Comparison of ENCODE assay signal across 25 mouse cellular contexts in the genomic region with DNA sequence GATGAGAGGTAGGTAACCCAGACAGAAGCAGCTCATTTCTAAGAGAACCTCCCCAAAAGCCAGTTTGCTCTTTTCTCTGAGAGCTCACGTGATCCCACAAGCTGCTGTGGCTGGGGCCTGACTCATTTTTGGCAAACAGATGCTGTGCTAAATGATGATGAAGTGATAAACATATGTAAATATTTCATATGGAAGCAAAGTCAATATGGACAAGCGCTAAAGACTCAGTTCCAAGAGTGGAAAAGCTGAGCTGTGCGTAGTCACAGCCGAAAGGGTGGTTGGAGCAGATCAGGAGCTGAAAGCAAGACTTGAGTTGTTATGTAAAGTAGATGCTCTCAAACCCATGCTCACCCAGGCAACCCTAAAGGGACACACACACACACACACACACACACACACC.
A peak's percentile ranks its signal among the peaks of the same experiment; 100 is the strongest.
DNase-seq lines count a peak whose midpoint lies in the region; ATAC-seq lines count a peak whose summit lies in the region.
"Had no signal": no experiment of that assay in that cellular context is flagged by ENCODE, and none has a peak within 500 bp of the region (broad histone marks: within the 10 kb centered on the region; RNA-seq: fewer than 3 reads in every experiment).

No protein-coding gene starts in this region.

- WGBS in lung, embryonic 16.5 days, result 61% methylated on average over 4 of the region's 4 CpGs

- H3K9me3 ChIP-seq in lung, embryonic 16.5 days (ENCODE audit: control insufficient read depth, low read length), result no peaks in the 10 kb centered on the region
- H3K9me3 ChIP-seq: kidney, embryonic 15.5 days; limb, embryonic 10.5 days; limb, embryonic 15.5 days; liver, embryonic 13.5 days; midbrain, embryonic 10.5 days; midbrain, embryonic 15.5 days; neural tube, embryonic 15.5 days had no signal

- H3K27ac ChIP-seq in lung, embryonic 16.5 days (ENCODE audit: low read length), result no peak overlapping the region
- H3K27ac ChIP-seq: kidney, embryonic 15.5 days; limb, embryonic 10.5 days; limb, embryonic 15.5 days; liver, embryonic 13.5 days; midbrain, embryonic 10.5 days; midbrain, embryonic 15.5 days; neural tube, embryonic 15.5 days had no signal

- no peaks in the 10 kb centered on the region; the same call in 1 of the 2 replicates for H3K4me1 ChIP-seq in lung, embryonic 16.5 days (replicated peaks; ENCODE audit: control insufficient read depth, insufficient read depth, low read length)
- H3K4me1 ChIP-seq: kidney, embryonic 15.5 days; limb, embryonic 10.5 days; limb, embryonic 15.5 days; liver, embryonic 13.5 days; midbrain, embryonic 10.5 days; midbrain, embryonic 15.5 days; neural tube, embryonic 15.5 days had no signal

- H3K36me3 ChIP-seq in lung, embryonic 16.5 days (ENCODE audit: control insufficient read depth, insufficient read depth, low read length), result no peaks in the 10 kb centered on the region
- H3K36me3 ChIP-seq: kidney, embryonic 15.5 days; limb, embryonic 10.5 days; limb, embryonic 15.5 days; liver, embryonic 13.5 days; midbrain, embryonic 10.5 days; midbrain, embryonic 15.5 days; neural tube, embryonic 15.5 days had no signal

- H3K4me3 ChIP-seq in lung, embryonic 16.5 days (ENCODE audit: low read length), result no peak overlapping the region
- H3K4me3 ChIP-seq: erythroblast, embryonic 14.5 days; kidney, embryonic 15.5 days; limb, embryonic 10.5 days; limb, embryonic 15.5 days; liver, embryonic 13.5 days; midbrain, embryonic 10.5 days; midbrain, embryonic 15.5 days; neural tube, embryonic 15.5 days had no signal

- DNase-seq in frontal cortex, postnatal 25 days (ENCODE audit: low spot score in 2 of 2), result no peak
- no peak for DNase-seq in lung, postnatal 25 days (ENCODE audit: low spot score)
- DNase-seq in NIH3T3 (ENCODE audit: low read depth), result peak; percentile 63
- peak; percentile 7 to 50 for DNase-seq in frontal cortex, adult 2 months (ENCODE audit: extremely low spot score in 1 of 2, low spot score in 1 of 2)
- no peak for DNase-seq in retina, postnatal 1 day
- DNase-seq: adrenal gland, postnatal 25 days; cerebellum, adult 2 months; cerebellum, postnatal 14 days; gastrocnemius, postnatal 14 days; kidney, adult 18-20 months; kidney, postnatal 25 days; liver, embryonic 13.5 days; lung, postnatal 10 days; spleen, adult 18-20 months; thymus, postnatal 36 days had no signal

- H3K9ac ChIP-seq in lung, embryonic 16.5 days (ENCODE audit: low read length), result no peak overlapping the region
- H3K9ac ChIP-seq: kidney, embryonic 15.5 days; limb, embryonic 15.5 days; liver, embryonic 13.5 days; midbrain, embryonic 15.5 days; neural tube, embryonic 15.5 days had no signal

- peak; percentile 62 for ATAC-seq in frontal cortex, adult (ENCODE audit: low TSS enrichment)
- peak; percentile 89 for ATAC-seq in lung, embryonic 16.5 days (ENCODE audit: low read depth)
- ATAC-seq: hindbrain, embryonic 16.5 days; midbrain, embryonic 15.5 days had no signal

- no peaks in the 10 kb centered on the region for H3K27me3 ChIP-seq in lung, embryonic 16.5 days (ENCODE audit: control insufficient read depth, insufficient read depth, low read depth, low read length)
- H3K27me3 ChIP-seq: kidney, embryonic 15.5 days; limb, embryonic 15.5 days; liver, embryonic 13.5 days; midbrain, embryonic 15.5 days; neural tube, embryonic 15.5 days had no signal

- no peak overlapping the region for H3K4me2 ChIP-seq in lung, embryonic 16.5 days (ENCODE audit: low read depth, low read length)
- H3K4me2 ChIP-seq: kidney, embryonic 15.5 days; limb, embryonic 15.5 days; liver, embryonic 13.5 days; midbrain, embryonic 15.5 days; neural tube, embryonic 15.5 days had no signal

Comparison
In these comparisons a context has a peak if more than half of its experiments do, and no peak if none do; other contexts are left out.
1. DNase-seq: peak in NIH3T3 (single experiment) and frontal cortex, adult 2 months (2 of 2); none in frontal cortex, postnatal 25 days (0 of 2), lung, postnatal 25 days (single experiment) and retina, postnatal 1 day (single experiment).